Mouse (Mus musculus) intestine, embryonic 15.5 days (tissue): ENCODE data around the gene Olfr608. TPM values are rescaled to one million over a fixed set of nuclear protein-coding genes. Genes with fewer than 3 reads are reported as not detected.
"Not testable (repeated sequence)": the region's sequence is repeated elsewhere in the genome, so short reads cannot be mapped to it uniquely, and the experiment has no call there.

ENCODE experiments used
- ATAC-seq: fragments of 200-750 bp; cut with Nextera tagmentation; 2 replicates; pipeline ENCODE4 v1.8.0; 2017; ENCODE audit warnings: moderate TSS enrichment, moderate library complexity
- H3K27ac ChIP-seq: fragments of 300-500 bp; sonication (generic); 2 replicates; pipeline ENCODE4 v1.5.1; 2015; ENCODE audit warnings: mild to moderate bottlenecking, inconsistent platforms
- H3K27me3 ChIP-seq: fragments of 300-500 bp; sonication (generic); replicated peaks from 2 replicates; pipeline ENCODE4 v1.6.1; 2015; ENCODE audit warnings: inconsistent platforms
- H3K36me3 ChIP-seq: fragments of 300-500 bp; sonication (generic); 2 replicates; pipeline ENCODE4 v1.6.1; 2015; ENCODE audit warnings: inconsistent platforms
- H3K4me1 ChIP-seq: fragments of 300-500 bp; sonication (generic); replicated peaks from 2 replicates; pipeline ENCODE4 v1.6.1; 2015; ENCODE audit warnings: inconsistent platforms
- H3K4me2 ChIP-seq: fragments of 300-500 bp; sonication (generic); replicated peaks from 2 replicates; pipeline ENCODE4 v1.6.1; 2015; ENCODE audit warnings: mild to moderate bottlenecking, inconsistent platforms
- H3K4me3 ChIP-seq: fragments of 300-500 bp; sonication (generic); replicated peaks from 2 replicates; pipeline ENCODE4 v1.5.1; 2015; ENCODE audit warnings: inconsistent platforms
- H3K9ac ChIP-seq: fragments of 300-500 bp; sonication (generic); 2 replicates; pipeline ENCODE4 v1.6.1; 2015; ENCODE audit warnings: inconsistent platforms
- H3K9me3 ChIP-seq: fragments of 300-500 bp; sonication (generic); 2 replicates; pipeline ENCODE4 v1.6.1; 2016; ENCODE audit warnings: inconsistent platforms
- WGBS: fragments of 180-500 bp; shearing (Covaris S2); methylation state at CpG from one replicate; pipeline ENCODE4 v1.1.7; 2015; 5-methylcytosine and 5-hydroxymethylcytosine counted together
- polyA plus RNA-seq: library from polyadenylated mRNA; unstranded; fragments of >200 nt; fragmentation: Nextera tagmentation; extraction: Ambion mirVana; gene quantifications from 2 replicates; pipeline ENCODE4 v1.2.1, GENCODE M21; 2015

Gene Olfr608
- not detected in 2 replicates for polyA plus RNA-seq

DNA sequence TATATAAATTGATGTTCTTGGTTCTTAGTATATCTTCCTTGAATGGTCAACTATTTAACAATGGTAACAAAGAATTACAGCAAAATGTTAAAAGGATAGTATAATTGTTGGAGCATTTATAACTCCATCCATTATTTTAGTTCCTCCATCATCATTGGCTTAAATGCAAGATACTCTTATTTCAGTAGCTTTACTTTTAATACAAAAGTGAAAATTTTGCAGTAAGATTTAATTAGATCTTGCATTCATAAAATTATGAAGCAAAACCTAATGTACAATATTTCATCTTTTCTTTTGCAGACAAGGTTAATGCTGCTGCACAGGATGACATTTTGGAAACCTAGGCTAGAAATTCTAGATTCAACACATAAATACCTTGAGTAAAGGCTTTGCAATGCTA lies at the start of gene Olfr608:
Olfr608 (plus strand) TSS at position 301 of the 400 bp plus-strand sequence.
- no peaks in the 10 kb centered on the region for H3K9me3 ChIP-seq
- H3K4me1 ChIP-seq = no peaks in the 10 kb centered on the region

GRCm38 (mm10) chr7:103445339-103445738 lies 24.3 kb upstream of the Olfr608 start, which contains the start of gene Olfr605:
Olfr605 (minus strand) TSS chr7:103445439.
- WGBS = 85% methylated on average over 1 of the region's 1 CpGs
- H3K27ac ChIP-seq = no peak within 1 kb of the TSS
- ATAC-seq = no peak
- no peak within 1 kb of the TSS for H3K9ac ChIP-seq
- H3K27me3 ChIP-seq = no peaks in the 10 kb centered on the region
- H3K4me2 ChIP-seq = no peak within 1 kb of the TSS
- H3K36me3 ChIP-seq = no peaks in the 10 kb centered on the region
- no peak within 1 kb of the TSS for H3K4me3 ChIP-seq
- H3K9me3 ChIP-seq = no peaks in the 10 kb centered on the region
- no peaks in the 10 kb centered on the region for H3K4me1 ChIP-seq

More for the DNA sequence above, at the start of gene Olfr608:
- H3K27me3 ChIP-seq = no peaks in the 10 kb centered on the region
- H3K27ac ChIP-seq = no peak within 1 kb of the TSS
- no peak for ATAC-seq
- H3K4me2 ChIP-seq = no peak within 1 kb of the TSS
- H3K4me3 ChIP-seq = no peak within 1 kb of the TSS
- H3K9ac ChIP-seq = no peak within 1 kb of the TSS
- no peaks in the 10 kb centered on the region for H3K36me3 ChIP-seq

- H3K27me3 ChIP-seq = no peaks in the 10 kb centered on the region
- ATAC-seq = no peak
These were observed 20.9 kb upstream of the Olfr608 start, which contains the start of gene Olfr606 for GRCm38 (mm10) chr7:103448746-103449145. Olfr606 (plus strand) TSS chr7:103449046.

DNA sequence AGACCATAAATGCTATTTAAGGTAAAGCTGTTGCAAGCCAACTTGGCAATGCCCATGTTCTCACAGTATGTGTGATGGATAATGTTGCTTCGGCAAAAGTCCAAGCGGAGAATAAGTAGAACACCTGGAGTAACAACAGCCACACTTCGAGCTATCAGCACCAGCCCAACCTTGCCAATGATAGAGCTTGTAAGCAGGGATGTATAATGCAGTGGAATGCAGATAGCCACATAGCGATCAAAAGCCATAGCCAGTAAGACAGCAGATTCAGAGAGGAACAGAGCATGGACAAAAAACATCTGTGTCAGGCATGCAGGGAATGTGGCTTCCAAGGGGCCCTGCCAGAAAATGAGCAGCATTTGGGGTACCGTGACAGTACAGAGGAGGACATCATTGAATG lies 9.1 kb upstream of the Olfr608 start:
- 85% methylated on average over 5 of the region's 5 CpGs for WGBS
- no peak overlapping the region for H3K27ac ChIP-seq
- H3K4me2 ChIP-seq = no peak overlapping the region
- no peaks in the 10 kb centered on the region for H3K9me3 ChIP-seq
- no peak for ATAC-seq
- no peak overlapping the region for H3K4me3 ChIP-seq
- no peaks in the 10 kb centered on the region for H3K36me3 ChIP-seq
- no peaks in the 10 kb centered on the region for H3K27me3 ChIP-seq
- no peak overlapping the region for H3K9ac ChIP-seq
- H3K4me1 ChIP-seq = no peaks in the 10 kb centered on the region

More at GRCm38 (mm10) chr7:103448746-103449145, 20.9 kb upstream of the Olfr608 start, which contains the start of gene Olfr606:
- no peaks in the 10 kb centered on the region for H3K9me3 ChIP-seq
- no peaks in the 10 kb centered on the region for H3K4me1 ChIP-seq
- H3K36me3 ChIP-seq = no peaks in the 10 kb centered on the region
- no peak within 1 kb of the TSS for H3K4me2 ChIP-seq
- no peak within 1 kb of the TSS for H3K9ac ChIP-seq
- 89% methylated on average over 2 of the region's 2 CpGs for WGBS
- no peak within 1 kb of the TSS for H3K4me3 ChIP-seq
- H3K27ac ChIP-seq = no peak within 1 kb of the TSS

DNA sequence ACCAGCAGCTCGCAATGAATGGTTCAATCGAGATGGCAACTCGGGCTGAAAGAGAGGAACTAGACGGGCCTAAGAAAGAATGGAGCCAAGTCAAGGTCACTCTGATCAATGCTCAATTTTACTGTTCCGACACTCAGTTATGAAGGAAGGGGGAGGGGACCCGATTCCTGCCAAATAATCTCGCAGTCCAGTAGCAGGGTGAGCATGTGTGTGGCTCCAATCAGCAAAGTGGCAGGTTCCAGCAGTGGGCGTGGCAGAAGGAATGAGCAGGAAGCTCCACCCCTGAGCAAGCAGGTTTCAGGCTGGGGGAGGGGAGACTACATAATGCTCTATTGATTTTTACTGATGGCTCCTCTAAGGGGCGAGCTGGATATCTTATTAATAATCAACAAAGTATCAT lies 7.4 kb downstream of the Olfr608 start:
- not testable (repeated sequence) for H3K9me3 ChIP-seq, ATAC-seq, H3K36me3 ChIP-seq, H3K4me1 ChIP-seq, H3K4me2 ChIP-seq, H3K4me3 ChIP-seq, H3K27ac ChIP-seq, H3K27me3 ChIP-seq, H3K9ac ChIP-seq
- 78% methylated on average over 9 of the region's 9 CpGs for WGBS

- Histone ChIP-seq H3K4me2 (no peak within 1 kb of the TSS), H3K4me3 (no peak within 1 kb of the TSS), H3K4me1 (no peaks in the 10 kb centered on the region), H3K27me3 (no peaks in the 10 kb centered on the region), H3K9ac (no peak within 1 kb of the TSS), H3K36me3 (no peaks in the 10 kb centered on the region), H3K9me3 (no peaks in the 10 kb centered on the region), H3K27ac (no peak within 1 kb of the TSS)
- WGBS = 51% methylated on average over 1 of the region's 1 CpGs
- ATAC-seq = no peak
These were observed 28.3 kb downstream of the Olfr608 start, which contains the start of gene Olfr609 for GRCm38 (mm10) chr7:103497962-103498361. Olfr609 (minus strand) TSS chr7:103498062.

DNA sequence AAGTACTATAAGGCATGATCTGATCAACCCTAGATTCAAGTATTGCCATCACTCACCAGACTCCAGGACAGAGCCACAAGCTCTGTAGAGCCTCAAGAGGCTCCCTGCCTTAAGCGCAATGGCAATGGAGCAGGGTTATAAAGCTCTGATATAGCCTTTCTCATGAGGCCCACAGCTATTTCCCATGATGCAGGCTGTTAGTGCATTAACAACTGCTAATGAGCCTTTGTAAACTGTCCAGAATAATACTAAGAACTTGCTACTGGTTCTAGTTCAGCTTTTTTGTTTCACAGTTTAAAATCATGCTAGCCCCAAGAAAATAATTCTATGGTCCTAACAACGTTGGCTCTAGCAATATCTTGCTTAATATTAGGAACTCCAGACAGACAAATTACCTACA lies 42.3 kb downstream of the Olfr608 start, which contains the start of gene Olfr610:
Olfr610 (minus strand) TSS at position 101 of the 400 bp plus-strand sequence.
- H3K4me1 ChIP-seq = no peaks in the 10 kb centered on the region
- H3K4me2 ChIP-seq = no peak within 1 kb of the TSS
- H3K27ac ChIP-seq = no peak within 1 kb of the TSS
- no peaks in the 10 kb centered on the region for H3K9me3 ChIP-seq
- ATAC-seq = no peak
- whole genome bisulfite sequencing = 85% methylated on average over 2 of the region's 2 CpGs
- no peak within 1 kb of the TSS for H3K9ac ChIP-seq
- H3K4me3 ChIP-seq = no peak within 1 kb of the TSS
- H3K36me3 ChIP-seq = no peaks in the 10 kb centered on the region
- no peaks in the 10 kb centered on the region for H3K27me3 ChIP-seq

DNA sequence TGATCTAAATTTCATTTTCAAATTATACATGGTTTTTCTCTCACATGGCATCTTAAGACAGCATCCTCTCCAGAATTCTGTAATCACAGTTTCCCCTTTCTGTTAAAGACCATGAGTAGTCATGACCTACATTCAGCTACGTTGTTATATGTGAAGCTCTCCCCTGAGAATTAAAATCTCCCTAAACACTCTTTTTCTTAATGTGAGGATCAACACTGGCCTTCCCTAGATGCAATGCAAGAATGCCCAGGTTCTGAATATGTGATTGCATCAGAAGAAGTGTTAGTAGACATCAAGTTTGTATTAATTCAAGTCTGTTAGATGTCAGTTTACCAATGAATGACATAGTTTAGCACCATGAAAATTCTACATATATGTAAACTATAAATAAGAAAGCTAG lies 51.1 kb downstream of the Olfr608 start, which contains the start of gene Olfr611:
Olfr611 (minus strand) TSS at position 101 of the 400 bp plus-strand sequence.
- not testable (repeated sequence) for ATAC-seq, H3K27ac ChIP-seq
- 63% methylated on average over 1 of the region's 1 CpGs for WGBS

More for the DNA sequence above, 51.1 kb downstream of the Olfr608 start, which contains the start of gene Olfr611:
- H3K4me2 ChIP-seq, H3K4me3 ChIP-seq, H3K27me3 ChIP-seq, H3K9me3 ChIP-seq, H3K36me3 ChIP-seq, H3K4me1 ChIP-seq, H3K9ac ChIP-seq: not testable (repeated sequence)

Other genes with a start within 250 kb of the Olfr608 start
- not detected in 2 replicates for gene Usp17ld, start 217.4 kb upstream of the Olfr608 start, polyA plus RNA-seq
- not detected in 2 replicates for gene Olfr596, start 164.2 kb upstream of the Olfr608 start, polyA plus RNA-seq
- gene Olfr597, start 153.6 kb upstream of the Olfr608 start, polyA plus RNA-seq = not detected in 2 replicates
- not detected in 2 replicates for gene Olfr598, start 146.3 kb upstream of the Olfr608 start, polyA plus RNA-seq
- not detected in 2 replicates for gene Olfr599, start 134.0 kb upstream of the Olfr608 start, polyA plus RNA-seq
- not detected in 2 replicates for gene Olfr600, start 120.2 kb upstream of the Olfr608 start, polyA plus RNA-seq
- gene Olfr601, start 107.2 kb upstream of the Olfr608 start, polyA plus RNA-seq = not detected in 2 replicates
- gene Olfr603, start 83.7 kb upstream of the Olfr608 start, polyA plus RNA-seq = not detected in 2 replicates
- gene Usp17lc, start 54.8 kb upstream of the Olfr608 start, polyA plus RNA-seq = not detected in 2 replicates
- not detected in 2 replicates for gene Olfr605, start 24.4 kb upstream of the Olfr608 start, polyA plus RNA-seq
- gene Olfr606, start 20.8 kb upstream of the Olfr608 start, polyA plus RNA-seq = not detected in 2 replicates
- not detected in 2 replicates for gene Olfr607, start 5.7 kb upstream of the Olfr608 start, polyA plus RNA-seq
- gene Olfr609, start 28.2 kb downstream of the Olfr608 start, polyA plus RNA-seq = not detected in 2 replicates
- not detected in 2 replicates for gene Olfr610, start 42.2 kb downstream of the Olfr608 start, polyA plus RNA-seq
- not detected in 2 replicates for gene Olfr611, start 51.0 kb downstream of the Olfr608 start, polyA plus RNA-seq
- gene Olfr612, start 72.8 kb downstream of the Olfr608 start, polyA plus RNA-seq = not detected in 2 replicates
- not detected in 2 replicates for gene Olfr613, start 78.2 kb downstream of the Olfr608 start, polyA plus RNA-seq
- not detected in 2 replicates for gene Olfr615, start 86.2 kb downstream of the Olfr608 start, polyA plus RNA-seq
- not detected in 2 replicates for gene Olfr616, start 99.3 kb downstream of the Olfr608 start, polyA plus RNA-seq
- not detected in 2 replicates for gene Olfr617, start 103.2 kb downstream of the Olfr608 start, polyA plus RNA-seq
- not detected in 2 replicates for gene Olfr618, start 120.2 kb downstream of the Olfr608 start, polyA plus RNA-seq
- not detected in 2 replicates for gene Olfr619, start 130.7 kb downstream of the Olfr608 start, polyA plus RNA-seq
- gene Olfr620, start 142.7 kb downstream of the Olfr608 start, polyA plus RNA-seq = not detected in 2 replicates
- gene Olfr622, start 172.8 kb downstream of the Olfr608 start, polyA plus RNA-seq = not detected in 2 replicates
- gene Olfr623, start 193.8 kb downstream of the Olfr608 start, polyA plus RNA-seq = not detected in 2 replicates
- gene Olfr624, start 201.3 kb downstream of the Olfr608 start, polyA plus RNA-seq = 0.03 TPM in 1 of 2 replicates, not detected in the other
- gene Olfr625-ps1, start 212.8 kb downstream of the Olfr608 start, polyA plus RNA-seq = not detected in 2 replicates
- not detected in 2 replicates for gene Olfr243, start 244.8 kb downstream of the Olfr608 start, polyA plus RNA-seq